Mouse (Mus musculus) A20 (cell line): ENCODE results near the gene Mmachc.
A peak's percentile ranks its signal among the peaks of the same experiment; 100 is the strongest.

Experiments
- DNase-seq: peaks from one replicate; pipeline ENCODE4 v3.0.0-alpha.2; 2011; ENCODE audit warnings: low read depth, low spot score

Gene Mmachc

GRCm38 (mm10) chr4:116708201-116708764 lies at the start of gene Mmachc, which contains the start of gene Ccdc163:
Mmachc (minus strand) TSS chr4:116708406.
Ccdc163 (plus strand) TSS chr4:116708509.
- peak; percentile 96 for DNase-seq

DNA sequence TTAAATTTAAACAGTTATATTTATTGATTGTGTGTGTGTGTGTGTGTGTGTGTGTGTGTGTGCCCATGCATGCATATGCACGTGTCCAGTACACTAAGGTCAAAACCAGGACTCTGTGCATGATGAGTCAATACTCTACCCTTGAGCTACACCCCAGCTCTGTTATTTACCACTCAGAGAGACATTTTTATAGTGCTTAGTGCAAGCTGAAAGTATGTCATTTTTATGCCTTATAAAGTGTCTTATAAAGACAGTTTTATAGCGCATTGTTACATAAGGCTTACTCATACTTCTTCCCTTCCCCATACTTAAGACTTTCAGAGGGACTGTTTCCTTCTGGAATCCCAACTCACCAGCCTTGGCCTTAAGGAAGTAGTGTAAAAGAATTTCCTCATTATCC lies 41.5 kb upstream of the Mmachc start:
- DNase-seq: no peak

- no peak for DNase-seq
Measured at GRCm38 (mm10) chr4:116738972-116739751, 31.0 kb upstream of the Mmachc start.

DNA sequence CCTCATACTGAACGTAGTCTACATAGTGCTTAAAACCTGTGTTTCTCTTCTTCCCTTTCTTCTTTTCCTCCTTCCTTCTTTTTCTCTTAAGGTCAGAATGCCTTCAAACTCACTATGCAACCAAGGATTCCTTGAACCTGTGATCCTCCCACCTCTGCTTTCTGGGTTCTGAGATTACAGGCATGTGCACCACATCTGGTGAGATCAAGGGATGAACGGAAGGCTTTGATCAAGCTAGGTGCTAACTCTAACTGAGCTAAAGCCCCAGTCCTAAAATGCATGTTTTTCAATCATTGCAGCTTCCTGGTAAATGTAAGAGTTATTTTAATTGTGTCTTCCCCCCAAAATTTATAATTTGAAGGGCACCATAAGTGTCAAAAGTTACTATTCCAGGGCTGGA lies 26.8 kb upstream of the Mmachc start:
- DNase-seq: no peak

- DNase-seq: no peak
Measured at GRCm38 (mm10) chr4:116732355-116732754, 24.1 kb upstream of the Mmachc start.

GRCm38 (mm10) chr4:116731077-116731476 lies 22.9 kb upstream of the Mmachc start:
- no peak for DNase-seq

- no peak for DNase-seq
Measured at GRCm38 (mm10) chr4:116729532-116729931, 21.3 kb upstream of the Mmachc start.

- DNase-seq: no peak
Measured at GRCm38 (mm10) chr4:116727401-116727800, 19.2 kb upstream of the Mmachc start.

DNA sequence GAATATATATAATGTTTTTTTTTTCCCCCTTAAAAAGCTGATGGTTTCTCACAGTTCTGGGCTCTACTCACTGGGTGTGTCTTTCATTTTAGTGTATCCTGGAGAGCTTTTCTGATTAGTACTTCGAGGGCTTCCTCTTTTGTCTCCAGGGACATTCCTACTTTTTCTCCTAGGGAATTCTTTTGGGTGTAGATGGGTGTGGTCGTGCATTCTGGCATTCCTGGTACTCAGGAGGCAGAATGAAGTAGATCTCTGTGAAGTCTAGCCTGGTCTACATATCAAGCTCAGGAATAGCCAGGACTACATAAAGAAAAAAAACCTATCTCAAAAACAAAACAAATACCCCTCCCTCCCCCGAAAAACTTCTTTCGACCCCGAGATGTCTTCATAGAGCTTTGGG lies 17.2 kb upstream of the Mmachc start:
- DNase-seq: no peak

- no peak for DNase-seq
Measured at GRCm38 (mm10) chr4:116722230-116722629, 14.0 kb upstream of the Mmachc start.

GRCm38 (mm10) chr4:116721098-116721628 lies 13.0 kb upstream of the Mmachc start:
- no peak for DNase-seq

- DNase-seq: peak; percentile 99
Measured at GRCm38 (mm10) chr4:116720343-116721097, 12.3 kb upstream of the Mmachc start, which contains the start of gene Tesk2. Tesk2 (plus strand) TSS chr4:116720948.

DNA sequence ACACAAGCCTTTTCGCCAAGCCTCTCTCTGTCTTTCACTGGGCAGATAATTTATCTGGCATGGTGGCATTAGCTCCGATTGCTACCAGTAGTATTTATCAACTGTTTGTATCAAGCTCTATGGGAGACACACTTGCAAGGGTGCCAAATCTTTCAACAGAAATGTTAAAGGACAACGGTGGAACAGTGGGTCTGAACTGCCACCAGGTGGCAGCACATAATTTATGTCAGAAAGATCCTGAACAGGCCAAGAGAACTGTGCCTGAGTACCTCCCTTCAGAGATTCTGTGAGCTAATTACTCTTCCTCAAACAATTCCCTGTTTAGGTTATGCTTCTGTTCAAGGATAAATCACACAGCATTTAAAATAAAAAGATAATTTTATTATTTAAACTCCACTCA lies 11.2 kb upstream of the Mmachc start:
- DNase-seq: peak; percentile 84

DNA sequence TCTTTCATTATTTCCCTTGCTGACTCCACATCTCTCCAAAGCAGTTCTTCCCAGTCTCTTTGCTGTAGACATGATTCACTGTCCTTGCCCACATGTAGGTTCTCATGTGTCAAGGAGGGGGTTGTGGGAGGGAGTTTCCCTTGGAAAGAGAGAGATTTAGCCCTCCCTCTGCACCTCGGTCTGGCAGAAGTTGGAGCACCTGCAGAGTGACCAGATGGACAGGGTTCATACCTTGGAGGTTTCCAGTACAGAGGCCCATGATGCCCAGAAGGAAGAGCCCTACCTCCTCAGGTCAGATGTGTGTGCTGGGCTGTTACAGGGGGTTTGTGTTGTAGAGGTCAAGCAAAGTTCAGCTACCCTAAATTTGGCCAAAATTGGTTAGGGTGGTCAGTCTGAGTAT lies 4.3 kb upstream of the Mmachc start:
- DNase-seq: no peak

GRCm38 (mm10) chr4:116710154-116710553 lies 1.9 kb upstream of the Mmachc start:
- DNase-seq: no peak

- DNase-seq: peak; percentile 62
Measured at GRCm38 (mm10) chr4:116708791-116709390, 685 bp upstream of the Mmachc start.

- DNase-seq: no peak
Measured at GRCm38 (mm10) chr4:116707666-116708065, 540 bp downstream of the Mmachc start.

DNA sequence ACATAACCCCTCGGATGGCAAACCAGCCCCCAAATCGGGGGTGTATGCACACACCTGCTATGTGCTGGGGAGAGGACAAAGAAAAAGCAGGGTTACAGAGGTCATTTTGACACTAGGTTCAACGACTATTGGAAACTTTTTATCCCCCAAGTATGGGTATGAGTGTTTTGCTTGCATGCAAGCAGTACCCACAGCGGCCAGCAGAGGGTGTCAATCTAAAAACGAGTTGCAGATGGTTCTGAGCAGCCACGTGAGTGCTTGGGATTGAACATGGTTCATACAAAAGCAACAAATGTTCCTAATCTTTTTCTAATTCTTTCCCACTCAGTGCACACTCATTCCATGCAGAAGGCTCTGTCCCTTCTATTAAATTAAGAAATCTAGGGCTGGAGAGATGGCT lies 4.4 kb downstream of the Mmachc start:
- DNase-seq: peak; percentile 81

GRCm38 (mm10) chr4:116700964-116701363 lies 7.2 kb downstream of the Mmachc start:
- DNase-seq: no peak

GRCm38 (mm10) chr4:116698693-116699342 lies 9.4 kb downstream of the Mmachc start:
- DNase-seq: no peak

GRCm38 (mm10) chr4:116693785-116694184 lies 14.4 kb downstream of the Mmachc start:
- DNase-seq: no peak
